Mouse (Mus musculus): ENCODE results near the gene Lypd5. TPM values are rescaled to one million over a fixed set of nuclear protein-coding genes. Genes with fewer than 3 reads are reported as not detected.

Lypd5 gene
- total RNA-seq, 2 experiments from 2014 or later, result not detected

Small RNA genes lying within 50 kb of the gene (microRNA-seq; reads per million reads assigned to microRNA genes)
- 0 reads per million in 2 experiments for gene Gm27592

Other genes with a start within 250 kb of the Lypd5 start
- 10 to 100 TPM; 10.6 to 11.2 TPM for gene Zfp112, start 236.9 kb upstream of the Lypd5 start, total RNA-seq (2021)
- gene Zfp235, start 215.0 kb upstream of the Lypd5 start, total RNA-seq (2021), result 10 to 100 TPM; 19.4 to 22.5 TPM
- 1 to 10 TPM; 2.9 to 4.1 TPM for gene Zfp114, start 174.1 kb upstream of the Lypd5 start, total RNA-seq (2021)
- gene Zfp111, start 137.8 kb upstream of the Lypd5 start, total RNA-seq (2021), result 10 to 100 TPM; 13.1 to 13.2 TPM
- gene Zfp109, start 111.6 kb upstream of the Lypd5 start, total RNA-seq (2021), result 1 to 10 TPM; 9.2 to 10.0 TPM
- 1 to 10 TPM; 8.0 TPM for gene Zfp108, start 94.4 kb upstream of the Lypd5 start, total RNA-seq (2021)
- gene Zfp93, start 78.8 kb upstream of the Lypd5 start, total RNA-seq (2021), result 10 to 100 TPM; 13.4 to 14.4 TPM
- gene Zfp61, start 48.0 kb upstream of the Lypd5 start, total RNA-seq (2021), result 10 to 100 TPM; 19.8 to 24.9 TPM
- 10 to 100 TPM; 12.1 to 12.7 TPM for gene Zfp94, start 32.5 kb upstream of the Lypd5 start, total RNA-seq (2021)
- gene Tescl, start 15.3 kb upstream of the Lypd5 start, total RNA-seq (2021), result not detected
- under 1 TPM; 0.36 to 0.72 TPM for gene Kcnn4, start 21.1 kb downstream of the Lypd5 start, total RNA-seq (2021)
- gene Smg9, start 50.4 kb downstream of the Lypd5 start, total RNA-seq (2021), result 10 to 100 TPM; 33.2 to 34.8 TPM
- not detected for gene Irgc1, start 103.1 kb downstream of the Lypd5 start, total RNA-seq (2021)
- under 1 TPM; 0.54 to 0.91 TPM for gene Plaur, start 113.3 kb downstream of the Lypd5 start, total RNA-seq (2021)
- gene Cadm4, start 132.8 kb downstream of the Lypd5 start, total RNA-seq (2021), result 100 to 1,000 TPM; 136 to 141 TPM
- gene Zfp428, start 157.8 kb downstream of the Lypd5 start, total RNA-seq (2021), result 10 to 100 TPM; 40.0 to 45.4 TPM
- not detected for gene AC161166.1, start 163.3 kb downstream of the Lypd5 start, total RNA-seq (2021)
- gene Irgq, start 181.5 kb downstream of the Lypd5 start, total RNA-seq (2021), result 10 to 100 TPM; 62.1 to 63.3 TPM
- gene Pinlyp, start 196.9 kb downstream of the Lypd5 start, total RNA-seq (2021), result not detected
- 10 to 100 TPM; 36.8 to 43.4 TPM for gene Xrcc1, start 197.1 kb downstream of the Lypd5 start, total RNA-seq (2021)
- gene Ethe1, start 238.3 kb downstream of the Lypd5 start, total RNA-seq (2021), result 10 to 100 TPM; 11.8 to 13.3 TPM
- gene Zfp575, start 238.4 kb downstream of the Lypd5 start, total RNA-seq (2021), result 1 to 10 TPM; 5.7 TPM

Data from layer of hippocampus, adult 18-20 months (tissue).